Mouse (Mus musculus): Measurements from ENCODE around the gene Msl3. TPM values are rescaled to one million over a fixed set of nuclear protein-coding genes. Genes with fewer than 3 reads are reported as not detected.
"Not testable (repeated sequence)": the region's sequence is repeated elsewhere in the genome, so short reads cannot be mapped to it uniquely, and the experiment has no call there.

The Msl3 gene
- 33.8 and 36.1 TPM in 2 replicates for polyA plus RNA-seq (2014; fragmentation: Nextera tagmentation; extraction: Ambion mirVana)

DNA sequence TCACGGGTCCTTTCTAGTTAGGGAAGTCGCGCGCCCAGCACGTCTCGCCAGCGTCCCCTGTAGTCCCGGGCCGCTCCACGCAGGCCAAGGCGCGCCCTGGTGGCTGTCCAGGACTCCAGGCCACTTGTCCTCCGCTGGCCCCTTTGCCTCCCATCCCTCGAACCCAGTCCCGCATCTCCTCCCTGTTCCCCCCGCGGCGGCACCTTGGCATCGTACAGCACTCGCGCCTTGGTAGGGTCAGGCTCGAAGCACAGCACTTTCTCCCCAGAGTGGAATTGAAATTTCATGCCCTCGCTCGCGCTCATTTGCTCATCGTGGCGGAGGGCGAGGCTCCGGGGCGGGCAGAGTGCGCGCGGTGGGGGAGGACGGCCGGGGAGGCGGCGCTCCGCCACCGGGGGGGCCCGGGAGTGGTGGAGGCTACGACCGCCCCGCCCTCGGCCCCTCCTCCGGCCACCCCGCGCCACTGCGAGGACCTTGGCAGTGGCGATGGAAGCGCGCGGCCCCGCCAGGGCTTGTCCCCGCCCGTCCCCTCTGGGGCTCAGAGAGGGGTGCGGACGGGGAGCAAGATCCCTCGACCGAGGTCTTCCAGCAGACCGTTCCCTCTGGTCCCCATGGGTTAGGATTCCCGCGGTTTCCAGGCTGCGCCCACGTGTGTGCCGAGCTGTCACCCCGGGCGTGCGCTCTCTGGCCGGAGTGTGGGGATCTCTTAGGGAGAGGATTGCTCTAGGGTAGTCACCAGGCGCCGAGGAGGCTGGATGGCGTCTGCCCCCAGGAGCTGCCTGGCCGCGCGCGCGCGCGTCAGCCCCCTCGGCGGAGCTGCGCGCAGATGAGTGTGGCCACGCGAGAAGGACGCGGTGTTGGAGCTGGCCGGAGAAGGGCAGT lies at the start of gene Msl3:
Gene Msl3 (minus strand): TSS at position 374 of the 882 bp plus-strand sequence.
- H3K4me3 ChIP-seq (ENCODE audit: low read depth, low read length): peak within 1 kb of the TSS; percentile 62
- no peaks in the 10 kb centered on the region for H3K27me3 ChIP-seq (ENCODE audit: control insufficient read depth, insufficient read depth, low read length)
- no peaks in the 10 kb centered on the region for H3K4me1 ChIP-seq (ENCODE audit: control insufficient read depth, insufficient read depth, low read length)
- peak within 1 kb of the TSS; percentile 78 for H3K4me2 ChIP-seq
- peak; percentile 94 for ATAC-seq (replicated peaks; ENCODE audit: insufficient number of reproducible peaks, low FRiP score, low TSS enrichment)
- H3K27ac ChIP-seq (ENCODE audit: low read depth, low read length): peak within 1 kb of the TSS; percentile 91
- H3K9me3 ChIP-seq (replicated peaks; ENCODE audit: control insufficient read depth, low read length): no peaks in the 10 kb centered on the region
- peak within 1 kb of the TSS; percentile 74 for H3K9ac ChIP-seq (ENCODE audit: low read depth, low read length)
- H3K36me3 ChIP-seq (ENCODE audit: control insufficient read depth, insufficient read depth, low read length): no peaks in the 10 kb centered on the region
- WGBS (ENCODE audit: insufficient replicate concordance): 13% methylated on average over 80 of the region's 88 CpGs

DNA sequence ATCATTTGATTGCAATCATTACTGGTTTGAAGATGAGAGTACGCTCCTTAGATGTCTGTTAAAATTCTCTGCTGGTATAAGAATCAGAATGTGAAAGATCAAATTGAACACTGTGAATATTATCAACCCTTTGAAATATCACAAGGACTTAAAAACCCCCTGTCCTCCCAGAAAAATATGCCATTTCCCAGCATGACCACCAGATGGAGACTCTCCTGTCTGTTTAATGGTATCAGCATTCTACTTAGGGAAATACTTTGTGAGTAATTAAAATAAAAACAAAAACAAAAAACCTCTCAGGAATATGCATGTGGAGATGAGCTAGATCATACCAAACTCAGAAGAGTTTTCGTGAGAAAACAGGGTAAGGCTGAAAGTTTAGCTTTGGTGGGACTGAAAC lies 44.3 kb upstream of the Msl3 start:
- Histone ChIP-seq H3K36me3 (ENCODE audit: control insufficient read depth, insufficient read depth, low read length) (no peaks in the 10 kb centered on the region), H3K4me2 (no peak overlapping the region), H3K9me3 (replicated peaks; ENCODE audit: control insufficient read depth, low read length) (no peaks in the 10 kb centered on the region), H3K4me3 (ENCODE audit: low read depth, low read length) (no peak overlapping the region), H3K27me3 (ENCODE audit: control insufficient read depth, insufficient read depth, low read length) (no peaks in the 10 kb centered on the region), H3K4me1 (ENCODE audit: control insufficient read depth, insufficient read depth, low read length) (no peaks in the 10 kb centered on the region), H3K27ac (ENCODE audit: low read depth, low read length) (no peak overlapping the region), H3K9ac (ENCODE audit: low read depth, low read length) (no peak overlapping the region)
- WGBS (ENCODE audit: insufficient replicate concordance): 57% methylated on average over 2 of the region's 2 CpGs
- no peak for ATAC-seq (replicated peaks; ENCODE audit: insufficient number of reproducible peaks, low FRiP score, low TSS enrichment)

DNA sequence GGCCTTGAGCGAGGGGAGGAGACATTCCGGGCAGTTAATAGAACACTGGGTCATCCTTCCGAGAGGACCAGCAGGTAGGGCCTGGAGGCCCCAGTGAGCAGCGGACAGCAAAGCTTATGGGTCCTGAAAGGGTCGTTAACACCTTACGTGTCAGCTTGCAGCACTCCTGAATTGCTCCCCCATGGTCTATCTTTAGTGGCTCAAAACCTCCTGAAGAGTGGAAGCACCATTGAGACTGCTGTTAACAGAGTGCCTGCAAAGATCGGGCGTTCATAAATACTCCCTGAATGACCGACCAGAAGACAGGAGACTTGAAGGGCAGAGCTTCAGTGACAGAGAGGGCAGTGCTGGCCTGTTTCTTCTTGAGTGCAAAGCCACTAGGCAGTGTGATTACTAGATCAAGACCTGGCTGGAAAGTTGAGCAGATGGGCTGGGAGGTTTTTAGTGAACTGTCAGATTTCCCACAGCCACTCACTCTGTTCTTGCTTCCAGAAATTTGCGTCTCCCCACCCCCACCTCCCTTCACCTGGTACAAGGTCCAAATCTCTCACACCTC lies 787 bp upstream of the Msl3 start:
- WGBS (ENCODE audit: insufficient replicate concordance): 14% methylated on average over 10 of the region's 10 CpGs
- no peaks in the 10 kb centered on the region for H3K4me1 ChIP-seq (ENCODE audit: control insufficient read depth, insufficient read depth, low read length)
- H3K4me3 ChIP-seq (ENCODE audit: low read depth, low read length): peak overlapping the region; percentile 62
- H3K27me3 ChIP-seq (ENCODE audit: control insufficient read depth, insufficient read depth, low read length): no peaks in the 10 kb centered on the region
- peak overlapping the region; percentile 78 for H3K4me2 ChIP-seq
- no peaks in the 10 kb centered on the region for H3K9me3 ChIP-seq (replicated peaks; ENCODE audit: control insufficient read depth, low read length)
- peak overlapping the region; percentile 91 for H3K27ac ChIP-seq (ENCODE audit: low read depth, low read length)
- H3K9ac ChIP-seq (ENCODE audit: low read depth, low read length): peak overlapping the region; percentile 74
- H3K36me3 ChIP-seq (ENCODE audit: control insufficient read depth, insufficient read depth, low read length): no peaks in the 10 kb centered on the region
- ATAC-seq (replicated peaks; ENCODE audit: insufficient number of reproducible peaks, low FRiP score, low TSS enrichment): no peak; the same call in 1 of the 2 replicates

GRCm38 (mm10) chrX:168672913-168673524 lies 679 bp downstream of the Msl3 start:
- Histone ChIP-seq H3K9me3 (replicated peaks; ENCODE audit: control insufficient read depth, low read length) (no peaks in the 10 kb centered on the region), H3K4me1 (ENCODE audit: control insufficient read depth, insufficient read depth, low read length) (no peaks in the 10 kb centered on the region), H3K4me2 (peak overlapping the region; percentile 78), H3K4me3 (ENCODE audit: low read depth, low read length) (peak overlapping the region; percentile 62), H3K36me3 (ENCODE audit: control insufficient read depth, insufficient read depth, low read length) (no peaks in the 10 kb centered on the region), H3K9ac (ENCODE audit: low read depth, low read length) (peak overlapping the region; percentile 74), H3K27ac (ENCODE audit: low read depth, low read length) (peak overlapping the region; percentile 91), H3K27me3 (ENCODE audit: control insufficient read depth, insufficient read depth, low read length) (no peaks in the 10 kb centered on the region)
- 11% methylated on average over 29 of the region's 31 CpGs for WGBS (ENCODE audit: insufficient replicate concordance)
- no peak; the same call in 1 of the 2 replicates for ATAC-seq (replicated peaks; ENCODE audit: insufficient number of reproducible peaks, low FRiP score, low TSS enrichment)

DNA sequence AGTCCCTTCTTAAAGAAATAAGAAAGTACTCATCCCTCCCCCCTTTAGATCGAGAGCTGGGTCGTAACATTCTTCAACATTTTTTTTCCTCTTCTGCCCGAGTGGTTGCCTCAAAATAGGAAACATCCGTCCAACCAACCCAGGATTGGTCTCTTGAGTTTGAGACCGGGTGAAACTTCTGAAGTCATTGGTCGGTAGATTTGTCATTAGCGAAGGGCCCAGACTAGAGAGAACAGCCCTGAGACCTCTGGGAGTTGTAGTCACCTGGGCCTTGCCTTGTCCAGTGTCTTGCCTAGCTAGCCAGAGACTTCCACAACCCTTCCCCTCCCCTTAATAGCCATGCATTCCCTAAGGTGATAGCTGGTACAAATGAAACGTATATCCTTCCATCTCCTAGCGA lies 1.3 kb downstream of the Msl3 start:
- Histone ChIP-seq H3K9me3 (replicated peaks; ENCODE audit: control insufficient read depth, low read length) (no peaks in the 10 kb centered on the region), H3K36me3 (ENCODE audit: control insufficient read depth, insufficient read depth, low read length) (no peaks in the 10 kb centered on the region), H3K4me3 (ENCODE audit: low read depth, low read length) (peak overlapping the region; percentile 62), H3K4me1 (ENCODE audit: control insufficient read depth, insufficient read depth, low read length) (no peaks in the 10 kb centered on the region), H3K9ac (ENCODE audit: low read depth, low read length) (peak overlapping the region; percentile 28; the same call in 1 of the 2 replicates), H3K27me3 (ENCODE audit: control insufficient read depth, insufficient read depth, low read length) (no peaks in the 10 kb centered on the region), H3K4me2 (peak overlapping the region; percentile 78), H3K27ac (ENCODE audit: low read depth, low read length) (peak overlapping the region; percentile 91; the same call in 1 of the 2 replicates)
- WGBS (ENCODE audit: insufficient replicate concordance): 16% methylated on average over 9 of the region's 9 CpGs
- ATAC-seq (replicated peaks; ENCODE audit: insufficient number of reproducible peaks, low FRiP score, low TSS enrichment): peak; percentile 76

DNA sequence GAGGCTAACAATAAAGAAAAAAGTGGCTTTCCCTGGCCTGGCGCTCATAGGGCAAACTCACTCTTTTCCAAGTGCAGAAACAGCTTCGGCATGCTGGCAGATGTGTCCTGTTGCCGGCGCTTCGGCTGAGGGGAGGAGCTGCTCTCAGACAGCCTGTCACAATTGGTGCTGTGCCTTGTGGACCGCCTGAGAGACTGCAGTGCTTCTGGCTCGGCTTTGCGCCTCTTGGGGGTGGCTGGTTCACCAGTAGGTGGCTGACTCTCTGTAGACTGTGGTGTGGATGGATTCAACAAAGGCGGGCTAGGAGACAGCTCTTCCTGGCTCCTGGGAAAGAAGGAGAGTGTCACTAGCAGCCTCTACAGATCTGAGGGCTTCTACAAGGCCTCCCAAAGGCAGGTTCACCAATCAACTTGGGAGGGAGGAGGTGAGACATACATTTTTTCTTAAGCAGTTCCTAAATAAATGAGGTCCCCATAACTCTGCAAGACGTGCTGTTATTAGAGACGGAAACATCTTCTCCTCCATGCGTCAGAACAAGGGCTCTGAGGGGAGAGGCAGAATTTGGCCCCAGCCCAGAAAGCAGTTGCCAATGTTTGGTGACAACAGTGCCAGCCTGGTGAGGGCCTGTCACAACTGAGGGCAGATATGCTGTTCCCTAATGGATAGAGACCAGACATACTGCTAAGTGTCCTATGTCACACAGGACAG lies 9.6 kb downstream of the Msl3 start:
- Histone ChIP-seq H3K4me2 (no peak overlapping the region), H3K4me1 (ENCODE audit: control insufficient read depth, insufficient read depth, low read length) (no peaks in the 10 kb centered on the region), H3K36me3 (ENCODE audit: control insufficient read depth, insufficient read depth, low read length) (no peaks in the 10 kb centered on the region), H3K4me3 (ENCODE audit: low read depth, low read length) (no peak overlapping the region), H3K9me3 (replicated peaks; ENCODE audit: control insufficient read depth, low read length) (no peaks in the 10 kb centered on the region), H3K27me3 (ENCODE audit: control insufficient read depth, insufficient read depth, low read length) (no peaks in the 10 kb centered on the region; the same call in 1 of the 2 replicates), H3K27ac (ENCODE audit: low read depth, low read length) (no peak overlapping the region), H3K9ac (ENCODE audit: low read depth, low read length) (no peak overlapping the region)
- ATAC-seq (replicated peaks; ENCODE audit: insufficient number of reproducible peaks, low FRiP score, low TSS enrichment): no peak
- WGBS (ENCODE audit: insufficient replicate concordance): 55% methylated on average over 12 of the region's 12 CpGs

DNA sequence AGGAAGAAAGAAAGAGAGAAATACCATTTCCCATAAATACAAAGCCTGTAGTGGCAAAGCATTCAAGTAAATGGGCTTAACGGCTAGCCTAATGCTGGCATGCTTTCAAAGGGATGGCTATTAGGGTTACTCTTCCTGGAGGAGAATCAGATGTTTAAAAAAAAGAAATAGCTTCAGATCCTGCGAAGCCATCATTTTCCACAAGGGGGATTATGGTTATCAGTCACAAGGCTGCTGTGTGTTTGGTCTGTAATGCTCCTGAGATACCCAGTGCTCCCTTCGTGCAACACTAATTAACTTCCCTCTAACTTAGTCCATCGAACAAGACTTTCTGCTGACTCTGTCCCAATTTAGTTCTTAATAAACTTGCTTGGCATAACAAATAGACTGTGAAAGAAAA lies 13.5 kb downstream of the Msl3 start:
- 68% methylated on average over 4 of the region's 4 CpGs for WGBS (ENCODE audit: insufficient replicate concordance)
- ATAC-seq (replicated peaks; ENCODE audit: insufficient number of reproducible peaks, low FRiP score, low TSS enrichment): no peak
- no peaks in the 10 kb centered on the region; the same call in 1 of the 2 replicates for H3K36me3 ChIP-seq (ENCODE audit: control insufficient read depth, insufficient read depth, low read length)
- H3K27ac ChIP-seq (ENCODE audit: low read depth, low read length): no peak overlapping the region
- no peak overlapping the region for H3K4me3 ChIP-seq (ENCODE audit: low read depth, low read length)
- no peaks in the 10 kb centered on the region for H3K9me3 ChIP-seq (replicated peaks; ENCODE audit: control insufficient read depth, low read length)
- no peak overlapping the region for H3K4me2 ChIP-seq
- no peak overlapping the region for H3K9ac ChIP-seq (ENCODE audit: low read depth, low read length)
- H3K27me3 ChIP-seq (ENCODE audit: control insufficient read depth, insufficient read depth, low read length): no peaks in the 10 kb centered on the region; the same call in 1 of the 2 replicates
- H3K4me1 ChIP-seq (ENCODE audit: control insufficient read depth, insufficient read depth, low read length): no peaks in the 10 kb centered on the region

GRCm38 (mm10) chrX:168659803-168660202 lies 13.9 kb downstream of the Msl3 start:
- 56% methylated on average over 4 of the region's 4 CpGs for WGBS (ENCODE audit: insufficient replicate concordance)
- H3K4me1 ChIP-seq (ENCODE audit: control insufficient read depth, insufficient read depth, low read length); H3K9me3 ChIP-seq (replicated peaks; ENCODE audit: control insufficient read depth, low read length); H3K4me2 ChIP-seq; H3K4me3 ChIP-seq (ENCODE audit: low read depth, low read length); H3K36me3 ChIP-seq (ENCODE audit: control insufficient read depth, insufficient read depth, low read length); H3K9ac ChIP-seq (ENCODE audit: low read depth, low read length); H3K27me3 ChIP-seq (ENCODE audit: control insufficient read depth, insufficient read depth, low read length); ATAC-seq (replicated peaks; ENCODE audit: insufficient number of reproducible peaks, low FRiP score, low TSS enrichment); H3K27ac ChIP-seq (ENCODE audit: low read depth, low read length): not testable (repeated sequence)
